Mouse (Mus musculus) ES-E14 (cell line): ENCODE results near the gene Samd4. TPM values are rescaled to one million over a fixed set of nuclear protein-coding genes. Genes with fewer than 3 reads are reported as not detected.

Source experiments
- DNase-seq: peaks from one replicate; pipeline ENCODE4 v3.0.0-alpha.2; 2013; ENCODE audit warnings: low read depth, low spot score
- H3K27ac ChIP-seq: 2 replicates; pipeline ENCODE4 v1.5.1; 2012; ENCODE audit warnings: low read depth, mild to moderate bottlenecking, low read length, moderate library complexity, mixed read lengths; ENCODE audit not compliant: poor library complexity, insufficient read depth, severe bottlenecking
- H3K36me3 ChIP-seq: 2 replicates; pipeline ENCODE4 v1.6.1; 2012; ENCODE audit warnings: mild to moderate bottlenecking, low read length, moderate library complexity, mixed read lengths; ENCODE audit not compliant: control insufficient read depth, poor library complexity, insufficient read depth, severe bottlenecking
- H3K4me1 ChIP-seq, 2 experiments: fragments of 150-350 bp in 1 of 2; sonication (generic) in 1 of 2; 2 replicates each; pipeline ENCODE4 v1.6.1; 2012; ENCODE audit warnings: low read length in 2 of 2, mild to moderate bottlenecking in 1 of 2, mixed read lengths in 1 of 2; ENCODE audit not compliant: control insufficient read depth in 2 of 2, insufficient read depth in 2 of 2, poor library complexity in 1 of 2
- H3K4me3 ChIP-seq, 2 experiments: fragments of 150-350 bp in 1 of 2; sonication (generic) in 1 of 2; 2 replicates each; pipeline ENCODE4 v1.5.1; 2012; ENCODE audit warnings: low read length in 2 of 2, low read depth in 1 of 2, mild to moderate bottlenecking in 1 of 2, mixed read lengths in 1 of 2; ENCODE audit not compliant: insufficient read depth in 1 of 2, poor library complexity in 1 of 2, severe bottlenecking in 1 of 2
- H3K9ac ChIP-seq: 2 replicates; pipeline ENCODE4 v1.6.1; 2012; ENCODE audit warnings: low read depth, mild to moderate bottlenecking, low read length, mixed read lengths; ENCODE audit not compliant: poor library complexity, insufficient read depth, severe bottlenecking
- H3K9me3 ChIP-seq: fragments of 150-350 bp; sonication (generic); 2 replicates; pipeline ENCODE4 v1.6.1; 2012; ENCODE audit warnings: low read depth, mild to moderate bottlenecking, low read length; ENCODE audit not compliant: control insufficient read depth, insufficient read depth
- CHD2 ChIP-seq: IDR thresholded peaks from 2 replicates; pipeline ENCODE4 v1.6.1; 2014; ENCODE audit warnings: mild to moderate bottlenecking, low read depth, low read length, inconsistent platforms
- HCFC1 ChIP-seq: IDR thresholded peaks from 2 replicates; pipeline ENCODE4 v1.6.1; 2012; ENCODE audit warnings: low read length, inconsistent platforms, borderline replicate concordance; ENCODE audit not compliant: insufficient read depth
- MAFK ChIP-seq: IDR thresholded peaks from 2 replicates; pipeline ENCODE4 v1.6.1; 2014; ENCODE audit warnings: mild to moderate bottlenecking, low read depth, low read length, inconsistent platforms; ENCODE audit not compliant: insufficient read depth
- ZC3H11A ChIP-seq: IDR thresholded peaks from 2 replicates; pipeline ENCODE4 v1.6.1; 2012; ENCODE audit warnings: low read depth, mild to moderate bottlenecking, inconsistent platforms, low read length, borderline replicate concordance
- ZNF384 ChIP-seq: IDR thresholded peaks from 2 replicates; pipeline ENCODE4 v1.6.1; 2012; ENCODE audit warnings: low read depth, low read length, inconsistent platforms
- in situ Hi-C, 2 experiments: fragments of 600-800 bp; cut with MboI; formaldehyde crosslinking; loops; one replicate each; pipeline ENCODE4 v1.15.1; 2025; ENCODE audit warnings: low sequenced_read_pairs in 2 of 2, inconsistent platforms in 1 of 2; ENCODE audit not compliant: unreplicated experiment in 2 of 2
- total RNA-seq: library from RNA; depleted of rRNA; stranded (reverse); fragments of 300-350 nt; gene quantifications from 2 replicates; pipeline ENCODE4 v1.2.3, GENCODE M21; 2012

Gene Samd4
- total RNA-seq, 1 experiment = 4.2 TPM

DNA sequence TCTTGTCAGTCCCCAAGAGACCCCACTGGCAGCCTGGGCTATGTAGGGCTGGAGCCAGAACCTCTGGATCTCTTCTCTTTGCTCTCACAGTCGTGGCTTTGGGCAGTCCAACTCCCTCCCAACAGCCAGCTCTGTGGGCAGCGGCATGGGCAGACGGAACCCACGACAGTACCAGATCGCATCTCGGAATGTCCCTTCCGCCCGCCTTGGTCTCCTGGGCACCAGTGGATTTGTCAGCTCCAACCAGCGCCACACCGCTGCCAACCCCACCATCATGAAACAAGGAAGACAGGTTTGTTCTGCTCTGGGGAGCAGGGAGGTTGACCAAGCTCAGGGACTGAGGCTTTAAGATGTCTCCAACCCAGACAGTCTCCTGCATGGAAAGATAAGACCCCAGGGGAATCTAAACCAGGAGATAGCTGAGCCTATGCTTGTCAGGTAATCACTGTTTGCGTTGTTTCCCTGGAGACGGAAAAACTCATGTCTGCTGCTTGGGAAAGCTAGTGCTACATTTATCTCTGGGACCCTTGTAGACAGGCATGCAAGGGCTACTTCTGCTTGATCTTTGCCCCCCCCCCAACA, 205.1 kb downstream of the Samd4 start:
- no peaks in the 10 kb centered on the region for H3K9me3 ChIP-seq
- in situ Hi-C loops = no loop called here
- DNase-seq = no peak
- no peak overlapping the region; the same call in 1 of the 2 replicates for H3K9ac ChIP-seq
- no peaks in the 10 kb centered on the region for H3K36me3 ChIP-seq
- H3K27ac ChIP-seq = no peak overlapping the region
- TF ChIP-seq CHD2 (no peak), ZC3H11A (no peak), MAFK (no peak), ZNF384 (no peak), HCFC1 (no peak)
- H3K4me3 ChIP-seq = no peak overlapping the region
- H3K4me1 ChIP-seq = peaks cover 0 to 3% of the 10 kb centered on the region in 2 experiments; a peak in 2 of 4 replicates

DNA sequence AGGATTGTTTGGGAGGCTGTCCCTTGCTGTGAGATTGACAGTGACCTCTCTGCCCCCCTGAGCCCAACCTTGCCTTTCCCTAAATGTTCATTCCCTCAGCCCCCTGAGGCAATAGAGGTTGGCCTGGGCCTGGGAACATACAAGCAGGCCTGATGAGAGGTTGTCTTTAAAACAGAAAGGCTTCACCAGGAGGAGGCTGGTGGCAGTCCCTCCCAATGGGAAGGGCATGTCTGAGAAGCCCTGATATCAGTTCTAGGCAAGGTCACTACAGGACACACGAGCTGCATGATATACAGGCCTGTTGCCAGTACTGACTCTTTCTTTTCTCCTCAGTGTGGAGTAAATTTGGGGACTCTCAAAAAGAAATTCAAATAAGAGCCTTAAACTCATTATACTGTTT, 205.7 kb downstream of the Samd4 start:
- Histone ChIP-seq H3K9me3 (no peaks in the 10 kb centered on the region), H3K36me3 (no peaks in the 10 kb centered on the region), H3K9ac (no peak overlapping the region), H3K27ac (no peak overlapping the region), H3K4me3 (no peak overlapping the region), H3K4me1 (peaks cover 0 to 3% of the 10 kb centered on the region in 2 experiments; a peak in 2 of 4 replicates)
- in situ Hi-C loops = no loop called here
- no peak for TF ChIP-seq MAFK
- no peak for TF ChIP-seq ZNF384
- TF ChIP-seq HCFC1 = no peak
- no peak for TF ChIP-seq CHD2
- TF ChIP-seq ZC3H11A = no peak
- DNase-seq = no peak

DNA sequence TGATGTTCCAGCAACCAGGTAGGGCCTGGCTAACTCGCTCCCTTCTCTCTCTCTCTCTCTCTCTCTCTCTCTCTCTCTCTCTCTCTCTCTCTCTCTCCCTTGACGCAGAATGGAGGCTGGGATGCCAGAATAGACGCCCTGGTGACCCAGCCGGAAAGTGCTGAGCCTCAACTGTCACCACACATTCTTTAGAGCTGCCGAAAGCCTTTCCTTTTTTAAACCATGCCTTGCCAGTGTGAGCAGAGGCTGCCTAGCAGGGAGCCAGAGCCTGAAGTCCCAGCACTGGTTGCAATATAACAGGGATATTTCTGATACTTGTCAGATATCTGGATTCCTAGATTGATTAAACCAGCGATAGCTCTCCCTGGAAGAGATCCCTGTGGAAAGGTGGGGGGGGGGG, 206.5 kb downstream of the Samd4 start:
- Histone ChIP-seq H3K9ac (no peak overlapping the region), H3K4me1 (peaks cover 0 to 3% of the 10 kb centered on the region in 2 experiments; a peak in 2 of 4 replicates)

DNA sequence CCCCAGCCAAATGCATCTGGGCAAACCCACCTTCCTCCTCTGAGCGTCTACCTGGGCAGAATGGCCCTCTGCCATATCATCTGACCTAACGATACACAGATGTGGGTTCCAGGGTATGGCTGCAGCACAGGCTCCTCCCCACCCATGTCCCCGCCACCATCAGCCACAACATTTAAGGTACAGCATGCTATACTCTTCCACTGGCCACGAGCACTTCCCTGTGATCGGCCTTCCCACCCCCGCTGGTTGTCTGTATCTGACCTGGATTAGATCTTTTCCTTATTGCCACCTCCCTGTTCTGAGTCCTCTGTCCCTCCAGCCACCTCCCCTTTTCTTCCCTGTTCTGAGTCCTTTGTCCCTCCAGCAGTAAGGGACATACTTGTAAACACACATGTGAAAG, 209.3 kb downstream of the Samd4 start:
- no peak overlapping the region for H3K4me3 ChIP-seq
- H3K4me1 ChIP-seq = no peaks in the 10 kb centered on the region
- H3K27ac ChIP-seq = no peak overlapping the region
- H3K36me3 ChIP-seq = no peaks in the 10 kb centered on the region
- in situ Hi-C loops = no loop called here
- TF ChIP-seq MAFK (no peak), ZC3H11A (no peak), ZNF384 (no peak), CHD2 (no peak), HCFC1 (no peak)
- H3K9me3 ChIP-seq = no peaks in the 10 kb centered on the region
- no peak for DNase-seq
- H3K9ac ChIP-seq = no peak overlapping the region

More for the DNA sequence above, 206.5 kb downstream of the Samd4 start:
- Histone ChIP-seq H3K27ac (no peak overlapping the region), H3K36me3 (no peaks in the 10 kb centered on the region), H3K9me3 (no peaks in the 10 kb centered on the region), H3K4me3 (no peak overlapping the region)
- no peak for DNase-seq
- in situ Hi-C loops = no loop called here
- no peak for TF ChIP-seq CHD2
- no peak for TF ChIP-seq MAFK
- no peak for TF ChIP-seq HCFC1
- TF ChIP-seq ZC3H11A = no peak
- TF ChIP-seq ZNF384 = no peak

DNA sequence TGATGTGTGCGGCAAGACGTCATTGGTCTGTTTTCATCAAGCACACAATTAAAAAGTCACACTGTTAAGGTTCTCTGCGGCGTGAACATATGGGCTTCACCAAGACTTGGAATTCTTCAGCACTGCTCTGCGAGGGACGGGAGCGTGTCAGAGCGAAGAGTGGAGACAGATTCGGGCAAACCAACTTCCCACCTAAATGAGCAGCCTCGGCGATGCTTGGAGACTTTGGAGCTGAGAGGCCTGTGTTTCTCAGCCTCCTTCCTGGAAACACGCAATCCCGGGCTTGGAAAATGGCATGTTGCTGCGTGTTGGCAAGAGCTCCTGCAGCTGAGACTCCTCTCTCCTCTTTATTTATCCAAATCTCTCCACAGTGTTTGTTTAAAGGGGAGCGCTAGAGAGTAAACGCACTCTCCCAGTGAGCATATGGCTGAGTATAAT, 210.7 kb downstream of the Samd4 start:
- Histone ChIP-seq H3K9ac (no peak overlapping the region), H3K36me3 (no peaks in the 10 kb centered on the region), H3K27ac (no peak overlapping the region), H3K4me3 (peak overlapping the region in 1 of 2 experiments; percentile 53; a peak in 3 of 4 replicates), H3K4me1 (no peaks in the 10 kb centered on the region), H3K9me3 (no peaks in the 10 kb centered on the region)
- in situ Hi-C loops = no loop called here
- no peak for TF ChIP-seq HCFC1
- no peak for TF ChIP-seq ZNF384
- TF ChIP-seq ZC3H11A = no peak
- TF ChIP-seq CHD2 = no peak
- no peak for TF ChIP-seq MAFK
- DNase-seq = no peak
